Mouse (Mus musculus): ENCODE measurements at regions not wholly inside any gene's neighbourhood (a gene's known extent, or its start where the extent isn't known, plus 50 kb on each side); places are given as distances from the start of the nearest gene placed in this dataset.

GRCm38 (mm10) chr15:7017281-7017845 lies 73.1 kb upstream of the Lifr start:
- no peaks in the 10 kb centered on the region for H3K4me1 ChIP-seq (ENCODE audit: control insufficient read depth in 1 of 2, insufficient read depth in 2 of 2, low read length in 2 of 2)
- no peaks in the 10 kb centered on the region for H3K79me2 ChIP-seq (ENCODE audit: control insufficient read depth, insufficient read depth, low read length, poor library complexity)
- H3K4me3 ChIP-seq (ENCODE audit: control insufficient read depth in 1 of 2, insufficient read depth in 1 of 2, low read depth in 2 of 2, low read length in 2 of 2) = no peak overlapping the region
- H3K9me3 ChIP-seq (replicated peaks; ENCODE audit: insufficient read depth, low read length) = no peaks in the 10 kb centered on the region
- TF ChIP-seq MYB (IDR thresholded peaks at IDR 0.05; ENCODE audit: low read depth, low read length) = no peak
- TF ChIP-seq UBTF (IDR thresholded peaks at IDR 0.05; ENCODE audit: borderline replicate concordance, insufficient read depth, low read depth, low read length) = no peak
- no peak for TF ChIP-seq USF2 (IDR thresholded peaks at IDR 0.05; ENCODE audit: borderline replicate concordance in 1 of 2, insufficient read depth in 1 of 2, low read depth in 1 of 2, low read length in 2 of 2)
- TF ChIP-seq MEF2A (IDR thresholded peaks at IDR 0.05; ENCODE audit: extremely low read depth, insufficient replicate concordance, low read depth, low read length, poor library complexity, severe bottlenecking) = no peak
- no peak for TF ChIP-seq MAX (IDR thresholded peaks at IDR 0.05; ENCODE audit: low read length)
- TF ChIP-seq GABPA (IDR thresholded peaks at IDR 0.05; ENCODE audit: low read depth, low read length) = no peak
- no peak for TF ChIP-seq ZMIZ1 (IDR thresholded peaks at IDR 0.05; ENCODE audit: low read depth, low read length)
- no peak for TF ChIP-seq BHLHE40 (IDR thresholded peaks at IDR 0.05; ENCODE audit: borderline replicate concordance, low read depth, low read length)
- TF ChIP-seq GATA1 (IDR thresholded peaks at IDR 0.05; ENCODE audit: low read depth, low read length) = no peak
- H3K36me3 ChIP-seq (ENCODE audit: control insufficient read depth in 1 of 2, insufficient read depth in 2 of 2, low read length in 2 of 2) = no peaks in the 10 kb centered on the region
- peak; percentile 22 for DNase-seq (ENCODE audit: low read depth, low spot score)
- no peaks in the 10 kb centered on the region for H3K27me3 ChIP-seq (ENCODE audit: control insufficient read depth in 1 of 2, insufficient read depth in 2 of 2, low read length in 2 of 2)
- H3K9ac ChIP-seq (ENCODE audit: control insufficient read depth, low read depth, low read length, poor library complexity, severe bottlenecking) = no peak overlapping the region
- H3K27ac ChIP-seq (ENCODE audit: control insufficient read depth, low read depth, low read length) = no peak overlapping the region

- TF ChIP-seq NELFE (IDR thresholded peaks at IDR 0.05; ENCODE audit: low read depth, low read length) = no peak
- TF ChIP-seq POLR2A (IDR thresholded peaks at IDR 0.05; ENCODE audit: control insufficient read depth in 1 of 2, insufficient read depth in 1 of 2, low read depth in 1 of 2, low read length in 2 of 2, poor library complexity in 1 of 2) = no peak
- Histone ChIP-seq H3K4me3 (ENCODE audit: control insufficient read depth in 1 of 2, insufficient read depth in 1 of 2, low read depth in 2 of 2, low read length in 2 of 2) (no peak overlapping the region), H3K9ac (ENCODE audit: control insufficient read depth, low read depth, low read length, poor library complexity, severe bottlenecking) (no peak overlapping the region), H3K79me2 (ENCODE audit: control insufficient read depth, insufficient read depth, low read length, poor library complexity) (no peaks in the 10 kb centered on the region), H3K4me1 (ENCODE audit: control insufficient read depth in 1 of 2, insufficient read depth in 2 of 2, low read length in 2 of 2) (no peaks in the 10 kb centered on the region), H3K36me3 (ENCODE audit: control insufficient read depth in 1 of 2, insufficient read depth in 2 of 2, low read length in 2 of 2) (no peaks in the 10 kb centered on the region), H3K27ac (ENCODE audit: control insufficient read depth, low read depth, low read length) (no peak overlapping the region), H3K9me3 (replicated peaks; ENCODE audit: insufficient read depth, low read length) (no peaks in the 10 kb centered on the region), H3K27me3 (ENCODE audit: control insufficient read depth in 1 of 2, insufficient read depth in 2 of 2, low read length in 2 of 2) (no peaks in the 10 kb centered on the region; a peak in 1 of 4 replicates)
- no peak for DNase-seq (ENCODE audit: low read depth, low spot score)
These were observed 67.8 kb upstream of the Lifr start for GRCm38 (mm10) chr15:7022660-7023059.

GRCm38 (mm10) chr15:7025194-7025593 lies 65.2 kb upstream of the Lifr start:
- Histone ChIP-seq H3K4me1 (ENCODE audit: control insufficient read depth in 1 of 2, insufficient read depth in 2 of 2, low read length in 2 of 2) (no peaks in the 10 kb centered on the region), H3K4me3 (ENCODE audit: control insufficient read depth in 1 of 2, insufficient read depth in 1 of 2, low read depth in 2 of 2, low read length in 2 of 2) (no peak overlapping the region), H3K27me3 (ENCODE audit: control insufficient read depth in 1 of 2, insufficient read depth in 2 of 2, low read length in 2 of 2) (no peaks in the 10 kb centered on the region; a peak in 1 of 4 replicates), H3K9me3 (replicated peaks; ENCODE audit: insufficient read depth, low read length) (no peaks in the 10 kb centered on the region), H3K27ac (ENCODE audit: control insufficient read depth, low read depth, low read length) (no peak overlapping the region), H3K36me3 (ENCODE audit: control insufficient read depth in 1 of 2, insufficient read depth in 2 of 2, low read length in 2 of 2) (no peaks in the 10 kb centered on the region), H3K79me2 (ENCODE audit: control insufficient read depth, insufficient read depth, low read length, poor library complexity) (no peaks in the 10 kb centered on the region), H3K9ac (ENCODE audit: control insufficient read depth, low read depth, low read length, poor library complexity, severe bottlenecking) (no peak overlapping the region)
- DNase-seq (ENCODE audit: low read depth, low spot score) = no peak
- no peak for TF ChIP-seq MEF2A (IDR thresholded peaks at IDR 0.05; ENCODE audit: extremely low read depth, insufficient replicate concordance, low read depth, low read length, poor library complexity, severe bottlenecking)
- no peak for TF ChIP-seq SIN3A (IDR thresholded peaks at IDR 0.05; ENCODE audit: low read length)
- no peak for TF ChIP-seq EP300 (IDR thresholded peaks at IDR 0.05; ENCODE audit: low read depth in 1 of 2, low read length in 2 of 2)
- TF ChIP-seq CTCF (IDR thresholded peaks at IDR 0.05 in 2 of 3, conservative IDR thresholded peaks at IDR 0.05 in 1 of 3; ENCODE audit: control insufficient read depth in 1 of 3, insufficient read depth in 1 of 3, low read depth in 2 of 3, low read length in 3 of 3, poor library complexity in 1 of 3, severe bottlenecking in 1 of 3) = no peak
- TF ChIP-seq KAT2A (conservative IDR thresholded peaks at IDR 0.05; ENCODE audit: low read depth, low read length) = no peak
- no peak for TF ChIP-seq MYC (IDR thresholded peaks at IDR 0.05; ENCODE audit: low read depth, low read length)
- TF ChIP-seq TBP (IDR thresholded peaks at IDR 0.05; ENCODE audit: low read depth, low read length) = no peak
- TF ChIP-seq ZMIZ1 (IDR thresholded peaks at IDR 0.05; ENCODE audit: low read depth, low read length) = no peak
- no peak for TF ChIP-seq TCF12 (IDR thresholded peaks at IDR 0.05; ENCODE audit: low read depth, low read length)

Measured in MEL (cell line).